Mouse (Mus musculus): ENCODE measurements around the gene Vgll4. TPM values are rescaled to one million over a fixed set of nuclear protein-coding genes. Genes with fewer than 3 reads are reported as not detected.
A peak's percentile ranks its signal among the peaks of the same experiment; 100 is the strongest.
"Not testable (repeated sequence)": the region's sequence is repeated elsewhere in the genome, so short reads cannot be mapped to it uniquely, and the experiment has no call there.

Gene Vgll4
- polyA plus RNA-seq, 1 experiment from 2014 or later, result 65.9 TPM

- Histone ChIP-seq H3K4me3 (no peak overlapping the region), H3K27ac (no peak overlapping the region), H3K27me3 (no peaks in the 10 kb centered on the region), H3K4me2 (no peak overlapping the region), H3K4me1 (replicated peaks) (peaks cover 56% of the 10 kb centered on the region), H3K36me3 (0 out of 2 replicates have a peak, but pooled peaks cover 2% of the 10 kb centered on the region), H3K9ac (no peak overlapping the region), H3K9me3 (no peaks in the 10 kb centered on the region)
- ATAC-seq (ENCODE audit: low FRiP score), result no peak
- WGBS, result 77% methylated on average over 4 of the region's 4 CpGs
These were observed 75.2 kb downstream of the Vgll4 start for GRCm38 (mm10) chr6:114894548-114895106.

GRCm38 (mm10) chr6:114893427-114894209 lies 76.2 kb downstream of the Vgll4 start:
- 72% methylated on average over 20 of the region's 20 CpGs for WGBS
- Histone ChIP-seq H3K9ac (no peak overlapping the region), H3K4me3 (no peak overlapping the region), H3K27ac (0 out of 2 replicates have a peak overlapping the region, but pooled peaks have one; percentile 61), H3K4me1 (replicated peaks) (peaks cover 57% of the 10 kb centered on the region), H3K27me3 (no peaks in the 10 kb centered on the region), H3K36me3 (0 out of 2 replicates have a peak, but pooled peaks cover 2% of the 10 kb centered on the region), H3K9me3 (no peaks in the 10 kb centered on the region), H3K4me2 (no peak overlapping the region)
- ATAC-seq (ENCODE audit: low FRiP score), result no peak

DNA sequence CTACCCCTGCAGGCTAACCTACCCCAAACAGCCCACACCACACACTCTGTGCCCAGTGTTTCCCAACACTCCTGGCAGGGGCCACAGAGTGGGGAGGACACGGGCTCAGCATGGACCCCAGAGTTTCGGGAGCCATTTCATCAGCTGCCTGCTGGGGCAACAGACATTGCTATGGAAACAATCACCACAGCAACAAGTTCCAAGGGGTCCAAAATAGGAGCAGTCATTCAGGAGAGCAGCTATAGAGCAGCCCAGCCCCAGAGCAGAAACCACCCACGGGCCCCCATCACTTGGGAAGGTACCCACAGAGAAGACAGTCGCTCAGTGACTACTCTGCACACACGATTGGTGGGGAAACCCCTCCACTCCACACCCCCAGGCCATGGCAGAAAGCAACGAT lies 77.4 kb downstream of the Vgll4 start:
- ATAC-seq (ENCODE audit: low FRiP score), result peak; percentile 55; the same call in 1 of the 2 replicates
- Histone ChIP-seq H3K4me1 (replicated peaks) (peaks cover 67% of the 10 kb centered on the region), H3K9me3 (no peaks in the 10 kb centered on the region), H3K27me3 (no peaks in the 10 kb centered on the region), H3K9ac (no peak overlapping the region), H3K4me3 (no peak overlapping the region), H3K4me2 (peak overlapping the region; percentile 16), H3K27ac (peak overlapping the region; percentile 61), H3K36me3 (0 out of 2 replicates have a peak, but pooled peaks cover 2% of the 10 kb centered on the region)
- WGBS, result 5% methylated on average over 6 of the region's 6 CpGs

GRCm38 (mm10) chr6:114891771-114892170 lies 78.0 kb downstream of the Vgll4 start:
- H3K4me1 ChIP-seq (replicated peaks), result peaks cover 73% of the 10 kb centered on the region
- H3K36me3 ChIP-seq, result 0 out of 2 replicates have a peak, but pooled peaks cover 2% of the 10 kb centered on the region
- peak overlapping the region; percentile 61 for H3K27ac ChIP-seq
- no peak overlapping the region for H3K4me3 ChIP-seq
- no peak overlapping the region for H3K9ac ChIP-seq
- no peaks in the 10 kb centered on the region for H3K9me3 ChIP-seq
- H3K27me3 ChIP-seq, result no peaks in the 10 kb centered on the region
- no peak overlapping the region for H3K4me2 ChIP-seq
- ATAC-seq (ENCODE audit: low FRiP score), result no peak
- WGBS, result 52% methylated on average over 12 of the region's 12 CpGs

DNA sequence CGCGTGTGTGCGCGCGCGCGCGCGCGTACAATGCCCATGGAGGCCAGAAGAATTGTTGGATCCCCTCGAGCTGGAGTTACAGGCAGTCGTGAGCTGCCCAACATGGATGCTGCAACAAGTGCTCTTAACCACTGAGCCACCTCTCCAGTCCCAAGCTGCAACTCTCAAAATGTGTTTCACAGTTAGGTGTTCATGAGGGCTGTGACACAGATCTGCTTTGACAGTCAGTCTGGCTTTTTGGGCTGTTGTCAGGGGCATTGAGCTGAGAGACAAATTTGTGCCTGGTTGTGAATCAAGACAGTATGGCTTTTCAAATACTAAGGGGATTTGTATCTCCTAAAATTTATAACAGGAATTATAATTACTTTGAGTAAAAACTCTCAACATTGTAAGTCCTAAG lies 78.5 kb downstream of the Vgll4 start:
- H3K9me3 ChIP-seq, result no peaks in the 10 kb centered on the region
- no peak for ATAC-seq (ENCODE audit: low FRiP score)
- no peaks in the 10 kb centered on the region for H3K27me3 ChIP-seq
- no peak overlapping the region for H3K4me3 ChIP-seq
- 0 out of 2 replicates have a peak, but pooled peaks cover 2% of the 10 kb centered on the region for H3K36me3 ChIP-seq
- H3K4me1 ChIP-seq (replicated peaks), result peaks cover 76% of the 10 kb centered on the region
- WGBS, result 86% methylated on average over 12 of the region's 12 CpGs
- peak overlapping the region; percentile 72 for H3K27ac ChIP-seq
- H3K4me2 ChIP-seq, result no peak overlapping the region
- H3K9ac ChIP-seq, result no peak overlapping the region

DNA sequence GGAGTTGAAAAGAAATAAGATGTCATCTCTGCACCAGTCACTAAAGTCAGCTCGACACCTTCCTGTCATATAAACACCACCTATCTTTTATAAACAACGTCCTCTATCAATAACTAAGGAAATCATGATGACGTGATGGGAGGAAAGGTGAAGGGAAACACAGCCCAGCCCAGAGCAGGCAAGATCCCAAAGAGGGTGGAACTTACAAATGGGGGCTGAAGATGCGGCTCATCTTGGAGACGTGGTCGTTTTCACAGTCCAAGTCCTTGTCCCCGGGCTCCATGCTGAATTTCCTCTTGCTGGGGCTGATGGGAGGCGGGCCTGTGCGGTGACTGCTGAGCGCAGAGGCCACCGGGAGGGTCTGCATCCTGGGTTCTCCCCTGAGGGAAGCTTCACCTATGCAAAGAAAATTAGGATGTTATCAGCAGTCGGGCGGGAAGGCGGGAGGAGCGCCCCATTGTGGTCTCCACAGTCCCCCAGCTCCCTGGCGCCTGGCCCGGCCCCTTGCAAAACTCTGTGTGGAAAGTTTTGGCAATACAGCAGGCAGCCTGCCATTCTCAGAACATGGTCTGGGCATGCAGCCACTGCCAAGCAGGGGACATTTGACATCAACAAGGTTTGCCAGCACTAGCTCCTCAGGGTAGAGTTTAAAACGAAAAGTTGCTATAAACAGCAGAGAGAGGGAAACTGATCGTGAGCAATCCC lies 79.2 kb downstream of the Vgll4 start:
- H3K36me3 ChIP-seq, result 0 out of 2 replicates have a peak, but pooled peaks cover 7% of the 10 kb centered on the region
- peak overlapping the region; percentile 72 for H3K27ac ChIP-seq
- no peak overlapping the region for H3K4me3 ChIP-seq
- peaks cover 82% of the 10 kb centered on the region for H3K4me1 ChIP-seq (replicated peaks)
- H3K9me3 ChIP-seq, result no peaks in the 10 kb centered on the region
- H3K4me2 ChIP-seq, result no peak overlapping the region
- ATAC-seq (ENCODE audit: low FRiP score), result no peak; the same call in 1 of the 2 replicates
- no peak overlapping the region for H3K9ac ChIP-seq
- no peaks in the 10 kb centered on the region for H3K27me3 ChIP-seq
- 41% methylated on average over 19 of the region's 19 CpGs for WGBS

DNA sequence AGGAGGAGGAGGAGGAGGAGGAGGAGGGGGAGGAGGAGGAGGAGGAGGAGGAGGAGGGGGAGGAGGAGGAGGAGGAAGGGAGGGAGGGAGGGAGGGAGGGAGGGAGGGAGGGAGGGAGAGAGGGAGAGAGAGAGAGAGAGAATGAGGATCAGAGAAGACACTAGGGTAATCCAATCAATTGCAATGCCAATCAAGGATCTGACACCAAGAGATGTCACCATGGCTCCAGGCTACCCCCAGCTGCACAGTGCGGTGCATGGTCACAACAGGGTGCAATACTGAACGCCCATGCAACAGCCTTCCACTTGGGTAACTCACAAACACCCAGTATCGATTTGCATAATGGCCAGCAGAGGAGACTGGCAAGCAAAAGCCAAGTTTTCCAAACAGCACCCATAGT lies 79.8 kb downstream of the Vgll4 start:
- H3K27me3 ChIP-seq; H3K36me3 ChIP-seq; ATAC-seq (ENCODE audit: low FRiP score); H3K9ac ChIP-seq; H3K4me3 ChIP-seq; H3K9me3 ChIP-seq; H3K4me2 ChIP-seq: not testable (repeated sequence)
- H3K27ac ChIP-seq, result peak overlapping the region; percentile 72
- 49% methylated on average over 3 of the region's 3 CpGs for WGBS
- peaks cover 86% of the 10 kb centered on the region for H3K4me1 ChIP-seq (replicated peaks)

DNA sequence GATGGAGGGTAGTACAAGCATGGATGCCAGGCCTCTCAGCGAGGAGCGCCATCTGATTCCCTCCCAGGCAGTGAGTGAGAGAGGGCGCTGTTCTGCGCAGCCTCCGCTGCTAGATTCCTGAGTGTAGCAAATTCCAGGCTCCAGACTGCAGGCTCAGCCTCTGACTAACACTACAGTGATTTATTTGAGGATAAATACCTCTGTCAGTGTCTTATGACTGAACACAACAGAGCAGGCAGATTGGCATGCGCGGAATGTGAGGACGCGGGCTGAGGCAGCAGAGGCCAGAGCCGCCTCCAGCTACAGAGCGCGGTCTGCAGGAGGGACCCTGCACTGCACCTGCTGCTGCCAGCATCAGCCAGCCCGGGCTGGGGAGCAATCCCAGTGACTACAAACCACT lies 80.9 kb downstream of the Vgll4 start:
- ATAC-seq (ENCODE audit: low FRiP score), result peak; percentile 67
- Histone ChIP-seq H3K4me2 (peak overlapping the region; percentile 18), H3K36me3 (0 out of 2 replicates have a peak, but pooled peaks cover 5% of the 10 kb centered on the region), H3K9ac (peak overlapping the region; percentile 36), H3K9me3 (no peaks in the 10 kb centered on the region), H3K27me3 (no peaks in the 10 kb centered on the region), H3K4me3 (no peak overlapping the region), H3K27ac (peak overlapping the region; percentile 77), H3K4me1 (replicated peaks) (peaks cover 87% of the 10 kb centered on the region)
- 5% methylated on average over 13 of the region's 13 CpGs for WGBS

DNA sequence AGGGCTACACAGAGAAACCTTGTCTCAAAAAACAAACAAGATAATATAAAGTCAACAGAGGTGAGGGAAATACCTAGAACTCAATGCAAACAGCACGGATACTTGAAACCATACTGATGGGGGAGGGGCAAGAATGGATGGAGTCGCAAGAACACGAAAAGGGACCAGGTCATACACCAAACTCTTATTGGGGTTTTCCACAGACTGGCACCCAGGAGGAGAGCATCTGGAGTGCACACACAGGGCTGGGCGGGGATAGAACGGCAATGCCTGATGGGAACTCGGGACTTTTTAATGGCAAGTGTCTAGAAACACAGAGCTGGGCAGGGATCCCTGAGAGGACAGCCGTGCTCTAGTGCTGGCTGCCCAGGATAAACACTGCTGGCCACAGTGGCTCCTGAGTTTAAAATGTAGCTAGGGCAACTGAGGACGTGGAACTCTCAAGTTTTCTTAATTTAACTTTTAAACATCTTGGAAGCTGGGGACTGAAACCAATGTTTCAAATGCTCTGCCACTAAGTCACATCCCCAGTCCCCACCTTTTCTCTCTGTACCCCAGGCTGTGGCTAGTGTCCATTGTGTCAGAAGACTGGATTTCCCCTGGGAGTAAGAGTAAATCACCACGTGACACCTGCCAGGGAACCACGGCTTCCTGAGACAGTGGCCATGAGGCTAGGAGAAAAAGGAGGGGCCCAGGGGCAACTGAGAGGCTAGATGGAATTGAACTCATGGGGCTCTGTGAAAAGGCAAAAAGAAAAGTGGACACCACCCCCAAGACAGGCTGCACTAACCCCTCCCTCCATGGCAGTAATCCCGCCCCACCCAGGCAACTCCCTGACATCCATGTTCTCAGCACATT lies 83.1 kb downstream of the Vgll4 start:
- H3K4me3 ChIP-seq, result no peak overlapping the region
- 66% methylated on average over 11 of the region's 11 CpGs for WGBS
- no peak overlapping the region for H3K9ac ChIP-seq
- no peak overlapping the region for H3K4me2 ChIP-seq
- no peaks in the 10 kb centered on the region for H3K27me3 ChIP-seq
- no peak overlapping the region for H3K27ac ChIP-seq
- no peak for ATAC-seq (ENCODE audit: low FRiP score)
- H3K4me1 ChIP-seq (replicated peaks), result peaks cover 87% of the 10 kb centered on the region
- H3K36me3 ChIP-seq, result 0 out of 2 replicates have a peak, but pooled peaks cover 5% of the 10 kb centered on the region
- H3K9me3 ChIP-seq, result no peaks in the 10 kb centered on the region

GRCm38 (mm10) chr6:114886012-114886411 lies 83.8 kb downstream of the Vgll4 start:
- peaks cover 87% of the 10 kb centered on the region for H3K4me1 ChIP-seq (replicated peaks)
- 92% methylated on average over 6 of the region's 6 CpGs for WGBS
- ATAC-seq (ENCODE audit: low FRiP score), result no peak
- H3K9ac ChIP-seq, result no peak overlapping the region
- H3K27ac ChIP-seq, result no peak overlapping the region
- H3K4me3 ChIP-seq, result no peak overlapping the region
- no peak overlapping the region for H3K4me2 ChIP-seq
- H3K9me3 ChIP-seq, result no peaks in the 10 kb centered on the region
- no peaks in the 10 kb centered on the region for H3K27me3 ChIP-seq
- 0 out of 2 replicates have a peak, but pooled peaks cover 5% of the 10 kb centered on the region for H3K36me3 ChIP-seq

GRCm38 (mm10) chr6:114885129-114885528 lies 84.7 kb downstream of the Vgll4 start:
- Histone ChIP-seq H3K4me1 (replicated peaks) (peaks cover 87% of the 10 kb centered on the region), H3K4me2 (no peak overlapping the region), H3K36me3 (0 out of 2 replicates have a peak, but pooled peaks cover 5% of the 10 kb centered on the region), H3K4me3 (no peak overlapping the region), H3K9me3 (no peaks in the 10 kb centered on the region), H3K9ac (no peak overlapping the region), H3K27ac (peak overlapping the region; percentile 97; the same call in 1 of the 2 replicates), H3K27me3 (no peaks in the 10 kb centered on the region)
- WGBS, result 72% methylated on average over 5 of the region's 5 CpGs
- ATAC-seq (ENCODE audit: low FRiP score), result no peak

All from hindbrain, embryonic 13.5 days (tissue).